Mouse (Mus musculus) cortical plate, adult 2 months (tissue): ENCODE data around the gene Lamtor1. TPM values are rescaled to one million over a fixed set of nuclear protein-coding genes. Genes with fewer than 3 reads are reported as not detected.

Experiments used
- H3K27ac ChIP-seq: fragments of 200-500 bp; 2 replicates; pipeline ENCODE4 v1.5.1; 2012; ENCODE audit warnings: low read length, control low read depth, inconsistent platforms; ENCODE audit not compliant: insufficient read depth
- H3K4me1 ChIP-seq: fragments of 200-500 bp; 2 replicates; pipeline ENCODE4 v1.6.1; 2011; ENCODE audit warnings: low read length; ENCODE audit not compliant: control insufficient read depth, insufficient read depth
- H3K4me3 ChIP-seq: fragments of 200-500 bp; 2 replicates; pipeline ENCODE4 v1.5.1; 2011; ENCODE audit warnings: mild to moderate bottlenecking, low read length, control low read depth; ENCODE audit not compliant: insufficient read depth
- CTCF ChIP-seq: fragments of 200-500 bp; IDR thresholded peaks from 2 replicates; pipeline ENCODE4 v1.5.1; 2011; ENCODE audit warnings: mild to moderate bottlenecking, control low read depth, low read length; ENCODE audit not compliant: insufficient read depth; ENCODE audit errors: extremely low read depth
- POLR2A ChIP-seq: fragments of 200-500 bp; IDR thresholded peaks from 2 replicates; pipeline ENCODE4 v1.6.1; 2011; ENCODE audit warnings: mild to moderate bottlenecking, low read length, control low read depth; ENCODE audit not compliant: insufficient read depth; ENCODE audit errors: extremely low read depth
- polyA plus RNA-seq: library from polyadenylated mRNA; depleted of rRNA; stranded (reverse); fragments of >200 nt; gene quantifications from 2 replicates; pipeline ENCODE4 v1.2.3, GENCODE M21; 2012

Gene Lamtor1
- polyA plus RNA-seq, 1 experiment, result 213 TPM

- Histone ChIP-seq H3K4me1 (0 out of 2 replicates have a peak, but pooled peaks cover 1% of the 10 kb centered on the region), H3K4me3 (peak overlapping the region; percentile 53), H3K27ac (peak overlapping the region; percentile 61)
- TF ChIP-seq POLR2A, result peak; percentile 89; the same call in 1 of the 2 replicates
- TF ChIP-seq CTCF, result no peak
Measured at GRCm38 (mm10) chr7:101896104-101897066, 9.3 kb upstream of the Lamtor1 start.

- Histone ChIP-seq H3K4me3 (no peak overlapping the region), H3K27ac (0 out of 2 replicates have a peak overlapping the region, but pooled peaks have one; percentile 12), H3K4me1 (0 out of 2 replicates have a peak, but pooled peaks cover 1% of the 10 kb centered on the region)
- no peak for TF ChIP-seq CTCF
- TF ChIP-seq POLR2A, result no peak
Measured at GRCm38 (mm10) chr7:101900331-101901097, 5.2 kb upstream of the Lamtor1 start.

- TF ChIP-seq POLR2A, result no peak
- no peak for TF ChIP-seq CTCF
- Histone ChIP-seq H3K4me1 (peaks cover 5% of the 10 kb centered on the region), H3K4me3 (no peak overlapping the region), H3K27ac (no peak overlapping the region)
Measured at GRCm38 (mm10) chr7:101901969-101902368, 3.7 kb upstream of the Lamtor1 start.

GRCm38 (mm10) chr7:101902846-101903245 lies 2.9 kb upstream of the Lamtor1 start:
- H3K4me3 ChIP-seq, result no peak overlapping the region
- TF ChIP-seq POLR2A (no peak), CTCF (no peak)
- H3K4me1 ChIP-seq, result peaks cover 3% of the 10 kb centered on the region
- H3K27ac ChIP-seq, result no peak overlapping the region

GRCm38 (mm10) chr7:101906287-101906681 lies 580 bp downstream of the Lamtor1 start, which contains the start of gene Tomt:
Tomt (minus strand) TSS chr7:101906359.
- Histone ChIP-seq H3K4me3 (peak within 1 kb of the TSS; percentile 27), H3K27ac (peak within 1 kb of the TSS; percentile 77), H3K4me1 (peaks cover 5% of the 10 kb centered on the region)
- TF ChIP-seq POLR2A, result no peak
- no peak for TF ChIP-seq CTCF

GRCm38 (mm10) chr7:101906696-101907095 lies 992 bp downstream of the Lamtor1 start:
- Histone ChIP-seq H3K4me1 (peaks cover 5% of the 10 kb centered on the region), H3K27ac (no peak overlapping the region), H3K4me3 (peak overlapping the region; percentile 27)
- TF ChIP-seq POLR2A (no peak), CTCF (no peak)

- no peak for TF ChIP-seq POLR2A
- no peak for TF ChIP-seq CTCF
- Histone ChIP-seq H3K27ac (no peak overlapping the region), H3K4me3 (no peak overlapping the region), H3K4me1 (peaks cover 5% of the 10 kb centered on the region)
Measured at GRCm38 (mm10) chr7:101908367-101908766, 2.7 kb downstream of the Lamtor1 start.

GRCm38 (mm10) chr7:101910138-101910537 lies 4.4 kb downstream of the Lamtor1 start:
- Histone ChIP-seq H3K27ac (no peak overlapping the region), H3K4me1 (peaks cover 5% of the 10 kb centered on the region), H3K4me3 (no peak overlapping the region)
- no peak for TF ChIP-seq POLR2A
- TF ChIP-seq CTCF, result no peak

- H3K4me1 ChIP-seq, result 0 out of 2 replicates have a peak, but pooled peaks cover 1% of the 10 kb centered on the region
- no peak overlapping the region for H3K27ac ChIP-seq
- no peak for TF ChIP-seq CTCF
- TF ChIP-seq POLR2A, result no peak
- no peak overlapping the region for H3K4me3 ChIP-seq
Measured at GRCm38 (mm10) chr7:101911982-101912381, 6.3 kb downstream of the Lamtor1 start.
